Mouse (Mus musculus) R1 (cell line): ENCODE results near the gene Pacsin2.

Source experiments
- DNase-seq: peaks from one replicate; pipeline ENCODE4 v3.0.0-alpha.2; 2018; ENCODE audit warnings: low read depth, low spot score

Pacsin2 gene

GRCm38 (mm10) chr15:83332373-83332772 is 132.0 kb downstream of the Pacsin2 start:
- peak; percentile 63 for DNase-seq

- peak; percentile 26 for DNase-seq
Observed at GRCm38 (mm10) chr15:83328952-83329351, 135.5 kb downstream of the Pacsin2 start.
